Mouse (Mus musculus): ENCODE measurements around the gene Ociad1.
"Not testable (repeated sequence)": the region's sequence is repeated elsewhere in the genome, so short reads cannot be mapped to it uniquely, and the experiment has no call there.

Ociad1 gene

GRCm38 (mm10) chr5:73285470-73285978 is 7.1 kb upstream of the Ociad1 start:
- DNase-seq (ENCODE audit: low spot score in 2 of 2): no peak

- DNase-seq (ENCODE audit: low spot score in 2 of 2): no peak
Observed at GRCm38 (mm10) chr5:73286603-73287002, 6.0 kb upstream of the Ociad1 start.

- no peak for DNase-seq (ENCODE audit: low spot score in 2 of 2)
Observed at GRCm38 (mm10) chr5:73289900-73290299, 2.7 kb upstream of the Ociad1 start.

GRCm38 (mm10) chr5:73293458-73293827 is 859 bp downstream of the Ociad1 start:
- no peak for DNase-seq (ENCODE audit: low spot score in 2 of 2)

GRCm38 (mm10) chr5:73295016-73295415 is 2.4 kb downstream of the Ociad1 start:
- no peak for DNase-seq (ENCODE audit: low spot score in 2 of 2)

- DNase-seq (ENCODE audit: low spot score in 2 of 2): no peak
Observed at GRCm38 (mm10) chr5:73295916-73296315, 3.3 kb downstream of the Ociad1 start.

- no peak for DNase-seq (ENCODE audit: low spot score in 2 of 2)
Observed at GRCm38 (mm10) chr5:73301601-73302307, 9.2 kb downstream of the Ociad1 start.

- no peak for DNase-seq (ENCODE audit: low spot score in 2 of 2)
Observed at GRCm38 (mm10) chr5:73304507-73304906, 11.9 kb downstream of the Ociad1 start.

- DNase-seq (ENCODE audit: low spot score in 2 of 2): no peak
Observed at GRCm38 (mm10) chr5:73306486-73306885, 13.9 kb downstream of the Ociad1 start.

GRCm38 (mm10) chr5:73307297-73307696 is 14.7 kb downstream of the Ociad1 start:
- DNase-seq (ENCODE audit: low spot score in 2 of 2): no peak

GRCm38 (mm10) chr5:73309496-73309895 is 16.9 kb downstream of the Ociad1 start:
- DNase-seq (ENCODE audit: low spot score in 2 of 2): no peak

- no peak for DNase-seq (ENCODE audit: low spot score in 2 of 2)
Observed at GRCm38 (mm10) chr5:73310401-73310800, 17.8 kb downstream of the Ociad1 start.

GRCm38 (mm10) chr5:73311458-73311857 is 18.9 kb downstream of the Ociad1 start:
- peak; percentile 14 to 32 for DNase-seq (ENCODE audit: low spot score in 2 of 2)

GRCm38 (mm10) chr5:73313591-73313990 is 21.0 kb downstream of the Ociad1 start:
- no peak for DNase-seq (ENCODE audit: low spot score in 2 of 2)

- DNase-seq (ENCODE audit: low spot score in 2 of 2): no peak
Observed at GRCm38 (mm10) chr5:73314654-73315053, 22.1 kb downstream of the Ociad1 start.

- DNase-seq (ENCODE audit: low spot score in 2 of 2): no peak
Observed at GRCm38 (mm10) chr5:73319306-73319705, 26.7 kb downstream of the Ociad1 start.

- not testable (repeated sequence) for DNase-seq (ENCODE audit: low spot score in 2 of 2)
Observed at GRCm38 (mm10) chr5:73322684-73323083, 30.1 kb downstream of the Ociad1 start.

GRCm38 (mm10) chr5:73323602-73324001 is 31.0 kb downstream of the Ociad1 start:
- DNase-seq (ENCODE audit: low spot score in 2 of 2): no peak

GRCm38 (mm10) chr5:73324526-73325170 is 32.1 kb downstream of the Ociad1 start:
- DNase-seq (ENCODE audit: low spot score in 2 of 2): no peak

- no peak for DNase-seq (ENCODE audit: low spot score in 2 of 2)
Observed at GRCm38 (mm10) chr5:73331002-73331401, 38.4 kb downstream of the Ociad1 start.

GRCm38 (mm10) chr5:73336448-73336847 is 43.9 kb downstream of the Ociad1 start:
- DNase-seq (ENCODE audit: low spot score in 2 of 2): no peak

GRCm38 (mm10) chr5:73337961-73338831 is 45.6 kb downstream of the Ociad1 start:
- DNase-seq (ENCODE audit: low spot score in 2 of 2): no peak

Data from spleen, postnatal 14 days (tissue).